ENCODE assay signal across 13 mouse cellular contexts in the genomic region with DNA sequence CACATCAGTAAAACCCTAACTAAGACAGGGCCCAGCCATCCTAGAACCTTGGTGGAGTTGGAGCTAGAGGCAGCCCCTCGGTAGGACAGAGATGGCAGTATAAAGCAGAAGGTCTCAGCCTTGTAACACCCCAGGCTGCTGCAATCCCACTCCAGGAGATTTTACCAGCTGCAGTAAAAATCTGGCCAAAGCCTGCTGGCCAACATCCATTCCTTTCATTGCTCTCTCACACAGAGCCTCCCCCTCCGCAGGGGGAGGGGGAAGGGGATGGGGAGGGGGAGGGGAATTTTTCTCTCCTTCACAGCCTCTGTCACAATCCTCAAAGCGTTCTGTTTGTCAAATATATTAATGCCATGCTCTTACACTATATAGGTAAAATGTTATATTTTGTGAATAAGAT. TPM values are rescaled to one million over a fixed set of nuclear protein-coding genes. Genes with fewer than 3 reads are reported as not detected.
DNase-seq lines count a peak whose midpoint lies in the region; ATAC-seq and TF ChIP-seq lines count a peak whose summit lies in the region.
"Had no signal": no experiment of that assay in that cellular context is flagged by ENCODE, and none has a peak within 500 bp of the region (broad histone marks: within the 10 kb centered on the region; RNA-seq: fewer than 3 reads in every experiment).

No protein-coding gene starts in this region.

- H3K4me3 ChIP-seq in heart, postnatal 0 days (ENCODE audit: low read depth, low read length): no peak overlapping the region
- H3K4me3 ChIP-seq in midbrain, embryonic 11.5 days (ENCODE audit: low read depth, low read length): no peak overlapping the region
- H3K4me3 ChIP-seq in intestine, embryonic 15.5 days (replicated peaks): no peak overlapping the region
- H3K4me3 ChIP-seq: embryonic facial prominence, embryonic 12.5 days; heart, embryonic 13.5 days; lung, embryonic 15.5 days had no signal

- no peak for ATAC-seq in heart, postnatal 0 days (ENCODE audit: insufficient read depth, low read depth)
- ATAC-seq in midbrain, embryonic 11.5 days (ENCODE audit: low FRiP score): peak; percentile 17; the same call in 1 of the 2 replicates
- ATAC-seq in intestine, embryonic 15.5 days: no peak

- H3K9ac ChIP-seq in heart, postnatal 0 days (replicated peaks; ENCODE audit: low read depth, low read length): no peak overlapping the region
- no peak overlapping the region for H3K9ac ChIP-seq in midbrain, embryonic 11.5 days (ENCODE audit: low read length)
- H3K9ac ChIP-seq in intestine, embryonic 15.5 days: no peak overlapping the region
- H3K9ac ChIP-seq: embryonic facial prominence, embryonic 12.5 days; heart, embryonic 13.5 days; lung, embryonic 15.5 days had no signal

- no peaks in the 10 kb centered on the region for H3K9me3 ChIP-seq in heart, postnatal 0 days (replicated peaks; ENCODE audit: control insufficient read depth, low read length)
- no peaks in the 10 kb centered on the region for H3K9me3 ChIP-seq in midbrain, embryonic 11.5 days (ENCODE audit: control insufficient read depth, low read length)
- H3K9me3 ChIP-seq in intestine, embryonic 15.5 days: no peaks in the 10 kb centered on the region
- H3K9me3 ChIP-seq: embryonic facial prominence, embryonic 12.5 days; heart, embryonic 13.5 days; lung, embryonic 15.5 days had no signal

- DNase-seq in layer of hippocampus, adult 11-12 months (ENCODE audit: low spot score): peak; percentile 37
- no peak for DNase-seq in layer of hippocampus, postnatal 25 days (ENCODE audit: extremely low spot score in 1 of 2, low spot score in 1 of 2)
- peak; percentile 13 for DNase-seq in embryo, embryonic 9.5 days (ENCODE audit: extremely low spot score)
- peak; percentile 6 for DNase-seq in heart, postnatal 0 days (ENCODE audit: low spot score)
- DNase-seq in midbrain, embryonic 11.5 days (ENCODE audit: low spot score, missing footprints): no peak
- DNase-seq in thymus, postnatal 25 days: no peak
- DNase-seq: adrenal gland, postnatal 25 days; thymus, adult 18-20 months had no signal

- TF ChIP-seq EP300 in heart, postnatal 0 days (IDR thresholded peaks at IDR 0.05; ENCODE audit: low read depth): no peak

- H3K4me1 ChIP-seq in heart, postnatal 0 days (ENCODE audit: control insufficient read depth, insufficient read depth): 0 out of 2 replicates have a peak, but pooled peaks cover 5% of the 10 kb centered on the region
- H3K4me1 ChIP-seq in midbrain, embryonic 11.5 days (ENCODE audit: control insufficient read depth, insufficient read depth, low read length): no peaks in the 10 kb centered on the region
- H3K4me1 ChIP-seq in intestine, embryonic 15.5 days (replicated peaks): no peaks in the 10 kb centered on the region

- peaks cover 11% of the 10 kb centered on the region for H3K36me3 ChIP-seq in heart, postnatal 0 days (replicated peaks; ENCODE audit: control insufficient read depth, insufficient read depth, low read length)
- H3K36me3 ChIP-seq in midbrain, embryonic 11.5 days (ENCODE audit: control insufficient read depth, insufficient read depth, low read length): peaks cover 4% of the 10 kb centered on the region; the same call in 1 of the 2 replicates
- peaks cover 4% of the 10 kb centered on the region; the same call in 1 of the 2 replicates for H3K36me3 ChIP-seq in intestine, embryonic 15.5 days

- no peaks in the 10 kb centered on the region for H3K27me3 ChIP-seq in heart, postnatal 0 days (ENCODE audit: control insufficient read depth, insufficient read depth, low read length)
- H3K27me3 ChIP-seq in midbrain, embryonic 11.5 days (ENCODE audit: control insufficient read depth, insufficient read depth, low read length): no peaks in the 10 kb centered on the region
- H3K27me3 ChIP-seq in intestine, embryonic 15.5 days (replicated peaks): no peaks in the 10 kb centered on the region
- H3K27me3 ChIP-seq: embryonic facial prominence, embryonic 12.5 days; heart, embryonic 13.5 days; lung, embryonic 15.5 days had no signal

- H3K4me2 ChIP-seq in heart, postnatal 0 days (ENCODE audit: low read depth, low read length): no peak overlapping the region
- H3K4me2 ChIP-seq in midbrain, embryonic 11.5 days: no peak overlapping the region
- H3K4me2 ChIP-seq in intestine, embryonic 15.5 days (replicated peaks): no peak overlapping the region
- H3K4me2 ChIP-seq: embryonic facial prominence, embryonic 12.5 days; heart, embryonic 13.5 days; lung, embryonic 15.5 days had no signal

- no peak overlapping the region for H3K27ac ChIP-seq in heart, postnatal 0 days (ENCODE audit: low read depth)
- H3K27ac ChIP-seq in midbrain, embryonic 11.5 days (ENCODE audit: low read depth, low read length): no peak overlapping the region
- no peak overlapping the region for H3K27ac ChIP-seq in intestine, embryonic 15.5 days
- H3K27ac ChIP-seq: embryonic facial prominence, embryonic 12.5 days; heart, embryonic 13.5 days; lung, embryonic 15.5 days had no signal

- 35% methylated on average over 3 of the region's 3 CpGs for WGBS in heart, postnatal 0 days
- WGBS in midbrain, embryonic 11.5 days: 38% methylated on average over 3 of the region's 3 CpGs
- WGBS in intestine, embryonic 15.5 days: 34% methylated on average over 3 of the region's 3 CpGs

- TF ChIP-seq CTCF in heart, postnatal 0 days (IDR thresholded peaks at IDR 0.05; ENCODE audit: low read depth): no peak

RNA-seq across cellular contexts. Expression of gene Plrg1, which starts 21.2 kb away (rescaled TPM):
- 10 to 100 TPM; 45.0 to 51.1 TPM for total RNA-seq in layer of hippocampus, postnatal 25 days (2021)
- 46.2 and 61.9 TPM in 2 replicates for total RNA-seq in heart, postnatal 0 days (2014; rRNA removed; ENCODE audit: low replicate concordance)
- 40.8 and 43.4 TPM in 2 replicates for polyA plus RNA-seq in heart, postnatal 0 days (2015; fragmentation: Nextera tagmentation; extraction: Ambion mirVana)
- polyA plus RNA-seq in midbrain, embryonic 11.5 days (2014; fragmentation: Nextera tagmentation; extraction: Ambion mirVana): 142 and 144 TPM in 2 replicates
- polyA plus RNA-seq in intestine, embryonic 15.5 days (2015; fragmentation: Nextera tagmentation; extraction: Ambion mirVana): 87.4 and 88.3 TPM in 2 replicates

RNA-seq across cellular contexts. Expression of gene Fgb, which starts 26.9 kb away (rescaled TPM):
- total RNA-seq in layer of hippocampus, postnatal 25 days (2021): not detected
- 1.8 TPM in 1 of 2 replicates, not detected in the other for total RNA-seq in heart, postnatal 0 days (2014; rRNA removed; ENCODE audit: low replicate concordance)
- 0.03 and 0.16 TPM in 2 replicates for polyA plus RNA-seq in heart, postnatal 0 days (2015; fragmentation: Nextera tagmentation; extraction: Ambion mirVana)
- polyA plus RNA-seq in midbrain, embryonic 11.5 days (2014; fragmentation: Nextera tagmentation; extraction: Ambion mirVana): not detected in 2 replicates
- 7.0 and 9.4 TPM in 2 replicates for polyA plus RNA-seq in intestine, embryonic 15.5 days (2015; fragmentation: Nextera tagmentation; extraction: Ambion mirVana)
- total RNA-seq: adrenal gland, postnatal 25 days; layer of hippocampus, postnatal 14 days had no signal

RNA-seq across cellular contexts. Expression of gene Fga, which starts 50.7 kb away (rescaled TPM):
- total RNA-seq in layer of hippocampus, postnatal 25 days (2021): under 1 TPM; 0.17 to 0.28 TPM
- total RNA-seq in heart, postnatal 0 days (2014; rRNA removed; ENCODE audit: low replicate concordance): 2.3 and 3.3 TPM in 2 replicates
- 0.08 and 0.19 TPM in 2 replicates for polyA plus RNA-seq in heart, postnatal 0 days (2015; fragmentation: Nextera tagmentation; extraction: Ambion mirVana)
- not detected in 2 replicates for polyA plus RNA-seq in midbrain, embryonic 11.5 days (2014; fragmentation: Nextera tagmentation; extraction: Ambion mirVana)
- polyA plus RNA-seq in intestine, embryonic 15.5 days (2015; fragmentation: Nextera tagmentation; extraction: Ambion mirVana): 8.1 and 13.6 TPM in 2 replicates
- total RNA-seq: layer of hippocampus, postnatal 14 days had no signal

RNA-seq across cellular contexts. Expression of gene Dchs2, which starts 51.2 kb away (rescaled TPM):
- total RNA-seq in layer of hippocampus, postnatal 25 days (2021): 1 to 10 TPM; 3.6 to 3.7 TPM
- total RNA-seq in heart, postnatal 0 days (2014; rRNA removed; ENCODE audit: low replicate concordance): 0.19 and 1.1 TPM in 2 replicates
- 0.04 TPM in 2 replicates for polyA plus RNA-seq in heart, postnatal 0 days (2015; fragmentation: Nextera tagmentation; extraction: Ambion mirVana)
- polyA plus RNA-seq in midbrain, embryonic 11.5 days (2014; fragmentation: Nextera tagmentation; extraction: Ambion mirVana): 0.19 and 0.46 TPM in 2 replicates
- 0.10 and 0.16 TPM in 2 replicates for polyA plus RNA-seq in intestine, embryonic 15.5 days (2015; fragmentation: Nextera tagmentation; extraction: Ambion mirVana)

Comparison
In these comparisons a context has a peak if more than half of its experiments do, and no peak if none do; other contexts are left out.
1. DNase-seq: peak in layer of hippocampus, adult 11-12 months (single experiment), embryo, embryonic 9.5 days (single experiment) and heart, postnatal 0 days (single experiment); none in layer of hippocampus, postnatal 25 days (0 of 2), midbrain, embryonic 11.5 days (single experiment) and thymus, postnatal 25 days (single experiment).